Mouse (Mus musculus): ENCODE data around the gene Tlcd2. TPM values are rescaled to one million over a fixed set of nuclear protein-coding genes. Genes with fewer than 3 reads are reported as not detected.

Tlcd2 gene
- polyA plus RNA-seq, 1 experiment from 2014 or later = 6.1 TPM

GRCm38 (mm10) chr11:75434138-75434537 is 27.4 kb upstream of the Tlcd2 start:
- TF ChIP-seq EP300 (IDR thresholded peaks at IDR 0.05) (no peak), CTCF (IDR thresholded peaks at IDR 0.05) (peak; percentile 35)

DNA sequence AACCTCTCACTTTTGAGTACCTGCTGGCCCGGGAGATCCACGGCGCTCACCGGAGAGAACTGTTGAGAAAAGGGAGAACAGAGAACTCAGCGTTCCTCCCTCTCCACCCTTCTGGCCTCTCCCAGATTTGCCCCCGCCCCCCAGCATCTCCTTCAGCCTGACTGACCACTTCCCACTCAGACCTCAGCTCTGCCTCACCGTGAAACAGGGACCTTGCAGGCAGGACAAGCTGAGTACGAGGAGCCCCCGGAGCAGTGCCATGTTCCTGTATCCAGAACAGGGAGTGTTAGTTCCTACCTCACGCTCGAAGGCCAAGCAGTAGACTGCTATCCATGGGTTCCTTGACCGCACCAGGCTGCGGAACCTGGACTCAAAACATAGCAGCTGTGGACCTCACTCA is 23.3 kb upstream of the Tlcd2 start:
- H3K27ac ChIP-seq (ENCODE audit: low read length) = no peak overlapping the region
- TF ChIP-seq CTCF (IDR thresholded peaks at IDR 0.05) (no peak), EP300 (IDR thresholded peaks at IDR 0.05) (no peak)

More at GRCm38 (mm10) chr11:75434138-75434537, 27.4 kb upstream of the Tlcd2 start:
- WGBS = 81% methylated on average over 5 of the region's 5 CpGs
- ATAC-seq (no peak), DNase-seq (ENCODE audit: low spot score) (no peak)
- Histone ChIP-seq H3K36me3 (ENCODE audit: insufficient read depth, low read length) (no peaks in the 10 kb centered on the region), H3K9ac (replicated peaks; ENCODE audit: low read depth) (no peak overlapping the region), H3K4me3 (ENCODE audit: low read depth, low read length) (no peak overlapping the region), H3K4me2 (replicated peaks; ENCODE audit: low read depth, low read length) (no peak overlapping the region), H3K4me1 (ENCODE audit: insufficient read depth, low read depth, low read length) (no peaks in the 10 kb centered on the region), H3K27ac (ENCODE audit: low read length) (no peak overlapping the region), H3K27me3 (replicated peaks; ENCODE audit: insufficient read depth, low read length) (no peaks in the 10 kb centered on the region), H3K9me3 (ENCODE audit: low read length) (no peaks in the 10 kb centered on the region)

DNA sequence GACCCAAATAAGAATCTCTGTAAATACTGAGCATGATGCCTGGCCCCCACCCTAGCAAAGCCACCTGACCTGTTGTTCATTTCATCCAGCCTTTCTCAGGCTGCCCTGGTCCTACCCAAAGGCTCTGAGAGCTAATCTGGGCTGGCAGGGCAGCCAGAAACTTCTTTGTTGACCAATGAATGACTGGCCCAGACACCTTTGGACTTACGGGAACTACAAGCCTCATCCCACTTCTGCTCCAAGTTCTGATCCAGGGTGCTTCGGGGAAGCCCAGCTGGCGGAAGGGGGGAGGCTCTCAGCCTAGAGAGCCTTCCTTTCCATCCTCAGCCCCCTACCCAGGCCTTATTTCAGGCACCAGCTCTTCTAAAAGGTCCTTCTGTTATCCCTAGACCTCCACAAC is 22.7 kb upstream of the Tlcd2 start:
- TF ChIP-seq CTCF (IDR thresholded peaks at IDR 0.05) (no peak), EP300 (IDR thresholded peaks at IDR 0.05) (no peak)
- 91% methylated on average over 3 of the region's 3 CpGs for WGBS
- no peak overlapping the region for H3K4me3 ChIP-seq (ENCODE audit: low read depth, low read length)
- no peaks in the 10 kb centered on the region for H3K27me3 ChIP-seq (replicated peaks; ENCODE audit: insufficient read depth, low read length)
- no peak overlapping the region for H3K9ac ChIP-seq (replicated peaks; ENCODE audit: low read depth)
- no peaks in the 10 kb centered on the region for H3K4me1 ChIP-seq (ENCODE audit: insufficient read depth, low read depth, low read length)
- DNase-seq (ENCODE audit: low spot score) = no peak
- no peaks in the 10 kb centered on the region for H3K9me3 ChIP-seq (ENCODE audit: low read length)
- ATAC-seq = no peak
- no peak overlapping the region for H3K4me2 ChIP-seq (replicated peaks; ENCODE audit: low read depth, low read length)
- no peak overlapping the region for H3K27ac ChIP-seq (ENCODE audit: low read length)
- H3K36me3 ChIP-seq (ENCODE audit: insufficient read depth, low read length) = peaks cover 18% of the 10 kb centered on the region; the same call in 1 of the 2 replicates

More for the DNA sequence above, 23.3 kb upstream of the Tlcd2 start:
- WGBS = 60% methylated on average over 13 of the region's 13 CpGs
- DNase-seq (ENCODE audit: low spot score) (no peak), ATAC-seq (no peak)
- Histone ChIP-seq H3K36me3 (ENCODE audit: insufficient read depth, low read length) (peaks cover 12% of the 10 kb centered on the region; the same call in 1 of the 2 replicates), H3K9me3 (ENCODE audit: low read length) (no peaks in the 10 kb centered on the region), H3K4me3 (ENCODE audit: low read depth, low read length) (no peak overlapping the region), H3K9ac (replicated peaks; ENCODE audit: low read depth) (no peak overlapping the region), H3K4me2 (replicated peaks; ENCODE audit: low read depth, low read length) (no peak overlapping the region), H3K27me3 (replicated peaks; ENCODE audit: insufficient read depth, low read length) (no peaks in the 10 kb centered on the region), H3K4me1 (ENCODE audit: insufficient read depth, low read depth, low read length) (no peaks in the 10 kb centered on the region)

- Histone ChIP-seq H3K9ac (replicated peaks; ENCODE audit: low read depth) (no peak within 1 kb of the TSS), H3K36me3 (ENCODE audit: insufficient read depth, low read length) (peaks cover 19% of the 10 kb centered on the region; the same call in 1 of the 2 replicates), H3K9me3 (ENCODE audit: low read length) (no peaks in the 10 kb centered on the region), H3K4me1 (ENCODE audit: insufficient read depth, low read depth, low read length) (no peaks in the 10 kb centered on the region), H3K27me3 (replicated peaks; ENCODE audit: insufficient read depth, low read length) (no peaks in the 10 kb centered on the region), H3K4me2 (replicated peaks; ENCODE audit: low read depth, low read length) (no peak within 1 kb of the TSS), H3K27ac (ENCODE audit: low read length) (no peak within 1 kb of the TSS), H3K4me3 (ENCODE audit: low read depth, low read length) (no peak within 1 kb of the TSS)
- no peak for DNase-seq (ENCODE audit: low spot score)
- WGBS = 67% methylated on average over 6 of the region's 6 CpGs
- TF ChIP-seq EP300 (IDR thresholded peaks at IDR 0.05) (no peak), CTCF (IDR thresholded peaks at IDR 0.05) (no peak)
- ATAC-seq = no peak
These were observed 22.2 kb upstream of the Tlcd2 start, which contains the start of gene Serpinf2 for GRCm38 (mm10) chr11:75439363-75439762. TSS of gene Serpinf2 (minus strand) at chr11:75439591.

DNA sequence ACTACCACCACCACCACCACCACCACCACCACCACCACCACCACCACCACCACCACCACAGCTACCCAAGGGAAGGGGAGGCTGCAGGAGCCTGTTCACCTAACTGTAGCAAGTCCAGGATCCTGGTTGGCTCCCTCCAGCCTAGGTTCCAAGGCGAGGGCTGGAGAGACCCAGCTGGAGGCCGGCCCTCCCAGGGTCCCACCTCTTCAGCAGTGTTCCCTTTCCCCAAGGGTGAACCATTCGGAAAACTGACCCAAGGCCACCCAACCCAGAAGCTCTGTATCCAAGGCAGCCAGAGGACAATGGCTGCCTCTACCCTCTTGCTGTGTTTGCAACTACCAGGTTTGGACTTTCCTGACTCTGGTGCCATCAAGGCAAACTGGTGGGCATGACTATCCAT is 21.6 kb upstream of the Tlcd2 start:
- Histone ChIP-seq H3K4me1 (ENCODE audit: insufficient read depth, low read depth, low read length) (no peaks in the 10 kb centered on the region), H3K27ac (ENCODE audit: low read length) (no peak overlapping the region)
- no peak for ATAC-seq

DNA sequence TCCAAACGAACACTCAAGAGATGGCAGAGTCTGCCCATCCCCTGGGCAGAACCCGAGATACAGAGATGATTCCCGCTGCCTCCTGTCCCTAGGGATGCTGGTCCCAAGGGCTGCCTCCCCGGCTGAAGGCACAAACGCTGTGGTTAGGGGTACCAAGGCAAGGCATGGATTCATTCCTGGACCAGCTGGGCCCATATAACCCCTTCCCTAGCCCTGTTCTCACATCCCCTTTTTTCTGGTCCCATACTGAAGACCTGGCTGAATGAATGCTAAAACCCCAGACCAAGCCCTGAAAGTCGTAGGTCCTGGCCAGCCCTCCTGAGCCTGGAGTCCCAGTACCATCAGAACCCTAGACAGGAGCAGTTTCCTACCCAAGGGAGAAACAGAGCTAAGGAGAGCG is 20.5 kb upstream of the Tlcd2 start:
- DNase-seq (ENCODE audit: low spot score) (no peak), ATAC-seq (no peak)
- Histone ChIP-seq H3K4me3 (ENCODE audit: low read depth, low read length) (no peak overlapping the region), H3K9me3 (ENCODE audit: low read length) (no peaks in the 10 kb centered on the region), H3K4me2 (replicated peaks; ENCODE audit: low read depth, low read length) (no peak overlapping the region), H3K4me1 (ENCODE audit: insufficient read depth, low read depth, low read length) (no peaks in the 10 kb centered on the region), H3K9ac (replicated peaks; ENCODE audit: low read depth) (no peak overlapping the region), H3K36me3 (ENCODE audit: insufficient read depth, low read length) (peaks cover 31% of the 10 kb centered on the region), H3K27me3 (replicated peaks; ENCODE audit: insufficient read depth, low read length) (no peaks in the 10 kb centered on the region), H3K27ac (ENCODE audit: low read length) (no peak overlapping the region)
- no peak for TF ChIP-seq EP300 (IDR thresholded peaks at IDR 0.05)
- no peak for TF ChIP-seq CTCF (IDR thresholded peaks at IDR 0.05)
- WGBS = 81% methylated on average over 7 of the region's 7 CpGs

More for the DNA sequence above, 21.6 kb upstream of the Tlcd2 start:
- Histone ChIP-seq H3K9me3 (ENCODE audit: low read length) (no peaks in the 10 kb centered on the region), H3K4me2 (replicated peaks; ENCODE audit: low read depth, low read length) (no peak overlapping the region), H3K27me3 (replicated peaks; ENCODE audit: insufficient read depth, low read length) (no peaks in the 10 kb centered on the region), H3K36me3 (ENCODE audit: insufficient read depth, low read length) (peaks cover 23% of the 10 kb centered on the region), H3K9ac (replicated peaks; ENCODE audit: low read depth) (no peak overlapping the region), H3K4me3 (ENCODE audit: low read depth, low read length) (no peak overlapping the region)
- no peak for DNase-seq (ENCODE audit: low spot score)
- WGBS = 100% methylated on average over 2 of the region's 3 CpGs
- no peak for TF ChIP-seq EP300 (IDR thresholded peaks at IDR 0.05)

DNA sequence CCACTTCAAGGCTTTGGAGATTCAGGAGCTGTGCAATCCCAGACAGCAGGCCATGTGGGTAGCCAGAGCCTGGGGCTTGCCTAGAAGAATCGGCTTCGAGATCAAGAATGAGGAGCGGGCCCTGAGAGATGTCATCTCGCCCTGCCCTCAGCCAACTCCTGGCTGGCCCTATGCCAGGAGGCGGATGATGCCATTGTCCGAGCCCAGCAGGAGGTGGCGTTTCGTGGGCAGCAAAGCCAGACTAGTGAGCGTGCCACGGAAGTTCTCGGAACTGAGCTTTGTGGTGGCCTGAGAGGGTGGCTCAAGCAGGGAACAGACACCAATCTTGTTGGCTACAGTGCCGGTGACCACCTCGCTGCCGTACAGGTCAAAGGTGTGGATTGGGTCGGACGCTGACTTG is 19.9 kb upstream of the Tlcd2 start:
- Histone ChIP-seq H3K4me2 (replicated peaks; ENCODE audit: low read depth, low read length) (no peak overlapping the region), H3K27me3 (replicated peaks; ENCODE audit: insufficient read depth, low read length) (no peaks in the 10 kb centered on the region), H3K4me3 (ENCODE audit: low read depth, low read length) (no peak overlapping the region), H3K36me3 (ENCODE audit: insufficient read depth, low read length) (peaks cover 32% of the 10 kb centered on the region), H3K9ac (replicated peaks; ENCODE audit: low read depth) (no peak overlapping the region), H3K9me3 (ENCODE audit: low read length) (no peaks in the 10 kb centered on the region), H3K4me1 (ENCODE audit: insufficient read depth, low read depth, low read length) (no peaks in the 10 kb centered on the region), H3K27ac (ENCODE audit: low read length) (no peak overlapping the region)
- TF ChIP-seq CTCF (IDR thresholded peaks at IDR 0.05) = no peak
- no peak for TF ChIP-seq EP300 (IDR thresholded peaks at IDR 0.05)
- DNase-seq (ENCODE audit: low spot score) (no peak), ATAC-seq (no peak)
- 86% methylated on average over 16 of the region's 16 CpGs for WGBS
